In the genomic region with DNA sequence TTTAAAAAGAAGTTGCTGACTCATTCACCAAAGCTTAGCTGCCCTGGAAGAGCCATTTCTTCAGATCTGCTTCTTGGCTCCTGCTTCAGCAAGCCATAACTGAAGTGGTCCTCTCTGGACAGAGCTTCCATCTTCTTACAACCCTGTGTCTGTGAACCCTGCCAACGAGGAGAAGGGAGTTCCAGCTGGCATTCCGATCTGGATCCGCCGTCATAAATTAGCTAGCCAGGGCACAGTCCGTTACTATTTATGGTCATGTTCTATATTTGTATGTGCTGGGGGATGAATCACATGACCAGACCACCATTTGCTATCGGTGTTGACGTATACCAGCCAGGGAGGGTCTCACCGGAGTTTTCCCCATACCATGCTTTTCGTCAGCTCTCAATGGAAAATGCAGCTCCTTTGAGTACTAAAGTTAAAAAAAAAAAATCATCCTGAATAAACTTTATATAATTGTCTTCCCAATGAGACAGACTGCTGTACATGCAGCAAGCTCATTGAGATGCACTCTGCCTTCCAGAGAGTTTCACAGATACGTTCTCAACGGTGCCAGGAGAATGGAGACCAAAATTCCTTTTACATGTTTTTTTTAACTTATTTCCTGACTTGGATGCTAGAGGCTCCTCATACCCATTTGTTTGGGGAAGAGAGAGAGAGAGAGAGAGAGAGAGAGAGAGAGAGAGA, we compare ENCODE assay signal across 10 mouse cellular contexts.
DNase-seq lines count a peak whose midpoint lies in the region; ATAC-seq and TF ChIP-seq lines count a peak whose summit lies in the region.
"Had no signal": no experiment of that assay in that cellular context is flagged by ENCODE, and none has a peak within 500 bp of the region (broad histone marks: within the 10 kb centered on the region; RNA-seq: fewer than 3 reads in every experiment).

No protein-coding gene starts in this region.

- no peak overlapping the region for H3K4me3 ChIP-seq in hindbrain, embryonic 10.5 days
- H3K4me3 ChIP-seq in hindbrain, embryonic 12.5 days: no peak overlapping the region
- no peak overlapping the region for H3K4me3 ChIP-seq in embryonic fibroblast, embryonic 13.5 days (ENCODE audit: insufficient read depth, low read length)
- H3K4me3 ChIP-seq in heart, postnatal 0 days (ENCODE audit: low read depth, low read length): no peak overlapping the region
- H3K4me3 ChIP-seq in limb, embryonic 14.5 days (replicated peaks; ENCODE audit: low read length): no peak overlapping the region
- H3K4me3 ChIP-seq: embryonic facial prominence, embryonic 12.5 days; megakaryocyte, embryonic 14.5 days had no signal

- no peak for ATAC-seq in hindbrain, embryonic 12.5 days (ENCODE audit: low FRiP score)
- ATAC-seq in heart, postnatal 0 days (ENCODE audit: insufficient read depth, low read depth): peak; percentile 91
- peak; percentile 67; the same call in 1 of the 2 replicates for ATAC-seq in limb, embryonic 14.5 days (ENCODE audit: low FRiP score, low read depth)

- no peak for TF ChIP-seq CTCF in embryonic fibroblast, embryonic 13.5 days (IDR thresholded peaks at IDR 0.05; ENCODE audit: borderline replicate concordance, insufficient read depth, low read length)
- no peak for TF ChIP-seq CTCF in heart, postnatal 0 days (IDR thresholded peaks at IDR 0.05; ENCODE audit: low read depth)

- H3K36me3 ChIP-seq in hindbrain, embryonic 10.5 days: no peaks in the 10 kb centered on the region
- no peaks in the 10 kb centered on the region for H3K36me3 ChIP-seq in hindbrain, embryonic 12.5 days
- no peaks in the 10 kb centered on the region for H3K36me3 ChIP-seq in heart, postnatal 0 days (replicated peaks; ENCODE audit: control insufficient read depth, insufficient read depth, low read length)
- no peaks in the 10 kb centered on the region for H3K36me3 ChIP-seq in limb, embryonic 14.5 days (ENCODE audit: control insufficient read depth, insufficient read depth, low read length)
- H3K36me3 ChIP-seq: embryonic facial prominence, embryonic 12.5 days had no signal

- TF ChIP-seq EP300 in heart, postnatal 0 days (IDR thresholded peaks at IDR 0.05; ENCODE audit: low read depth): peak; percentile 95

- no peak overlapping the region for H3K9ac ChIP-seq in hindbrain, embryonic 12.5 days
- H3K9ac ChIP-seq in heart, postnatal 0 days (replicated peaks; ENCODE audit: low read depth, low read length): peak overlapping the region; percentile 30; the same call in 1 of the 2 replicates
- no peak overlapping the region for H3K9ac ChIP-seq in limb, embryonic 14.5 days (ENCODE audit: low read depth, low read length, severe bottlenecking)
- H3K9ac ChIP-seq: embryonic facial prominence, embryonic 12.5 days had no signal

- no peak; the same call in 1 of the 2 replicates for TF ChIP-seq POLR2A in embryonic fibroblast, embryonic 13.5 days (IDR thresholded peaks at IDR 0.05; ENCODE audit: low read depth, low read length)
- TF ChIP-seq POLR2A in limb, embryonic 14.5 days (IDR thresholded peaks at IDR 0.05; ENCODE audit: borderline replicate concordance, extremely low read depth, insufficient read depth, insufficient read length): no peak

- no peak overlapping the region for H3K4me2 ChIP-seq in hindbrain, embryonic 12.5 days (replicated peaks)
- peak overlapping the region; percentile 40 for H3K4me2 ChIP-seq in heart, postnatal 0 days (ENCODE audit: low read depth, low read length)
- H3K4me2 ChIP-seq in limb, embryonic 14.5 days (replicated peaks; ENCODE audit: low read depth, low read length, severe bottlenecking): peak overlapping the region; percentile 23

- H3K27me3 ChIP-seq in hindbrain, embryonic 10.5 days (ENCODE audit: insufficient read depth, poor library complexity, severe bottlenecking): no peaks in the 10 kb centered on the region
- no peaks in the 10 kb centered on the region for H3K27me3 ChIP-seq in hindbrain, embryonic 12.5 days
- H3K27me3 ChIP-seq in heart, postnatal 0 days (ENCODE audit: control insufficient read depth, insufficient read depth, low read length): no peaks in the 10 kb centered on the region
- H3K27me3 ChIP-seq in limb, embryonic 14.5 days (ENCODE audit: control insufficient read depth, insufficient read depth, low read length): no peaks in the 10 kb centered on the region
- H3K27me3 ChIP-seq: embryonic facial prominence, embryonic 12.5 days had no signal

- no peaks in the 10 kb centered on the region for H3K9me3 ChIP-seq in hindbrain, embryonic 10.5 days
- no peaks in the 10 kb centered on the region for H3K9me3 ChIP-seq in hindbrain, embryonic 12.5 days (replicated peaks)
- H3K9me3 ChIP-seq in heart, postnatal 0 days (replicated peaks; ENCODE audit: control insufficient read depth, low read length): no peaks in the 10 kb centered on the region
- no peaks in the 10 kb centered on the region for H3K9me3 ChIP-seq in limb, embryonic 14.5 days (ENCODE audit: control insufficient read depth, low read length)
- H3K9me3 ChIP-seq: embryonic facial prominence, embryonic 12.5 days had no signal

- 84% methylated on average over 11 of the region's 11 CpGs for WGBS in hindbrain, embryonic 10.5 days
- 73% methylated on average over 11 of the region's 11 CpGs for WGBS in hindbrain, embryonic 12.5 days
- 9% methylated on average over 11 of the region's 11 CpGs for WGBS in heart, postnatal 0 days
- 59% methylated on average over 11 of the region's 11 CpGs for WGBS in limb, embryonic 14.5 days

- no peak overlapping the region for H3K27ac ChIP-seq in hindbrain, embryonic 10.5 days
- H3K27ac ChIP-seq in hindbrain, embryonic 12.5 days: no peak overlapping the region
- H3K27ac ChIP-seq in embryonic fibroblast, embryonic 13.5 days (ENCODE audit: insufficient read depth, low read length): peak overlapping the region; percentile 94
- peak overlapping the region; percentile 99 for H3K27ac ChIP-seq in heart, postnatal 0 days (ENCODE audit: low read depth)
- no peak overlapping the region for H3K27ac ChIP-seq in limb, embryonic 14.5 days (replicated peaks; ENCODE audit: low read depth, low read length)
- H3K27ac ChIP-seq: embryonic facial prominence, embryonic 12.5 days had no signal

- H3K4me1 ChIP-seq in hindbrain, embryonic 10.5 days (replicated peaks): peaks cover 14% of the 10 kb centered on the region
- peaks cover 13% of the 10 kb centered on the region for H3K4me1 ChIP-seq in hindbrain, embryonic 12.5 days
- peaks cover 19% of the 10 kb centered on the region for H3K4me1 ChIP-seq in embryonic fibroblast, embryonic 13.5 days (ENCODE audit: control insufficient read depth, insufficient read depth, low read length)
- H3K4me1 ChIP-seq in heart, postnatal 0 days (ENCODE audit: control insufficient read depth, insufficient read depth): peaks cover 18% of the 10 kb centered on the region
- H3K4me1 ChIP-seq in limb, embryonic 14.5 days (ENCODE audit: control insufficient read depth, insufficient read depth, low read length): no peaks in the 10 kb centered on the region; the same call in 1 of the 2 replicates

- DNase-seq in hindbrain, embryonic 10.5 days (ENCODE audit: low spot score): peak; percentile 4
- peak; percentile 31 for DNase-seq in adrenal gland, postnatal 14 days
- DNase-seq in heart, postnatal 0 days (ENCODE audit: low spot score): peak; percentile 94
- peak; percentile 54 for DNase-seq in limb, embryonic 14.5 days (ENCODE audit: low spot score)
- DNase-seq in retina, adult 2 months (ENCODE audit: low read depth, low spot score): peak; percentile 6
- no peak for DNase-seq in spleen, postnatal 14 days (ENCODE audit: low spot score in 2 of 2)

Comparison
In these comparisons a context has a peak if more than half of its experiments do, and no peak if none do; other contexts are left out.
1. DNase-seq: peak in hindbrain, embryonic 10.5 days (single experiment), adrenal gland, postnatal 14 days (single experiment), heart, postnatal 0 days (single experiment), limb, embryonic 14.5 days (single experiment) and retina, adult 2 months (single experiment); none in spleen, postnatal 14 days (0 of 2).
2. H3K27ac ChIP-seq: peak in embryonic fibroblast, embryonic 13.5 days (single experiment) and heart, postnatal 0 days (single experiment); none in hindbrain, embryonic 10.5 days (single experiment), hindbrain, embryonic 12.5 days (single experiment) and limb, embryonic 14.5 days (single experiment).